Mouse (Mus musculus): ENCODE measurements at regions not wholly inside any gene's neighbourhood (a gene's known extent, or its start where the extent isn't known, plus 50 kb on each side); places are given as distances from the start of the nearest gene placed in this dataset.

- TF ChIP-seq CTCF (IDR thresholded peaks at IDR 0.05; ENCODE audit: control insufficient read depth, insufficient read depth, insufficient replicate concordance, low read depth, low read length) (no peak), POLR2A (IDR thresholded peaks at IDR 0.05; ENCODE audit: control insufficient read depth, low read depth, low read length) (no peak)
Measured at GRCm38 (mm10) chr15:62326524-62326923, 1403.7 kb upstream of the A1bg start.

Measured in testis, adult 2 months (tissue).